Mouse (Mus musculus) liver, embryonic 14.5 days (tissue): ENCODE measurements at regions not wholly inside any gene's neighbourhood (a gene's known extent, or its start where the extent isn't known, plus 50 kb on each side); places are given as distances from the start of the nearest gene placed in this dataset.

Experiments used
- ATAC-seq: fragments of 200-750 bp; cut with Nextera tagmentation; 2 replicates; pipeline ENCODE4 v1.8.0; 2017; ENCODE audit warnings: moderate number of reproducible peaks, mild to moderate bottlenecking, moderate library complexity; ENCODE audit not compliant: insufficient read depth
- DNase-seq, 3 experiments: peaks; one replicate each; pipeline ENCODE4 v3.0.0-alpha.2; 2012 to 2013; ENCODE audit warnings: low read depth in 3 of 3, low spot score in 3 of 3
- H3K27ac ChIP-seq: fragments of 300-500 bp; sonication (generic); 2 replicates; pipeline ENCODE4 v1.5.1; 2014; ENCODE audit warnings: moderate library complexity, mild to moderate bottlenecking, control low read depth, inconsistent platforms
- H3K27me3 ChIP-seq: fragments of 300-500 bp; sonication (generic); 2 replicates; pipeline ENCODE4 v1.6.1; 2014; ENCODE audit warnings: mild to moderate bottlenecking, low read length, moderate library complexity; ENCODE audit not compliant: control insufficient read depth, insufficient read depth
- H3K36me3 ChIP-seq: fragments of 300-500 bp; sonication (generic); replicated peaks from 2 replicates; pipeline ENCODE4 v1.6.1; 2014; ENCODE audit warnings: low read depth; ENCODE audit not compliant: control insufficient read depth, insufficient read depth
- H3K4me1 ChIP-seq, 2 experiments: fragments of 200-500 bp in 1 of 2; fragments of 300-500 bp in 1 of 2; sonication (generic) in 1 of 2; replicated peaks; 2 replicates each; pipeline ENCODE4 v1.6.1; 2012 to 2014; ENCODE audit warnings: antibody characterized with exemption in 1 of 2, inconsistent platforms in 1 of 2, low read length in 1 of 2; ENCODE audit not compliant: control insufficient read depth in 2 of 2, insufficient read depth in 2 of 2
- H3K4me2 ChIP-seq: fragments of 300-500 bp; sonication (generic); 2 replicates; pipeline ENCODE4 v1.6.1; 2014; ENCODE audit warnings: low read depth, mild to moderate bottlenecking, control low read depth, moderate library complexity
- H3K4me3 ChIP-seq, 2 experiments: fragments of 200-500 bp in 1 of 2; fragments of 300-500 bp in 1 of 2; sonication (generic) in 1 of 2; 2 replicates each; pipeline ENCODE4 v1.5.1; 2012 to 2014; ENCODE audit warnings: low read depth in 2 of 2, low read length in 2 of 2, mild to moderate bottlenecking in 2 of 2, control low read depth in 1 of 2, inconsistent platforms in 1 of 2, moderate library complexity in 1 of 2; ENCODE audit not compliant: insufficient read depth in 1 of 2
- H3K9ac ChIP-seq: fragments of 300-500 bp; sonication (generic); replicated peaks from 2 replicates; pipeline ENCODE4 v1.6.1; 2014; ENCODE audit warnings: mild to moderate bottlenecking, control low read depth, moderate library complexity
- H3K9me3 ChIP-seq: fragments of 300-500 bp; sonication (generic); 2 replicates; pipeline ENCODE4 v1.6.1; 2016; ENCODE audit warnings: low read length, mixed read lengths; ENCODE audit not compliant: control insufficient read depth
- CTCF ChIP-seq: IDR thresholded peaks from 2 replicates; pipeline ENCODE4 v1.5.1; 2016; ENCODE audit warnings: antibody characterized with exemption, low read depth, control low read depth
- EP300 ChIP-seq: IDR thresholded peaks from 2 replicates; pipeline ENCODE4 v1.6.1; 2016; ENCODE audit warnings: antibody characterized with exemption, low read depth
- WGBS: fragments of 180-500 bp; shearing (Covaris S2); extraction: QIAGEN DNeasy Blood & Tissue Kit; methylation state at CpG from one replicate; pipeline ENCODE4 v1.1.7; 2014; ENCODE audit not compliant: insufficient replicate concordance; 5-methylcytosine and 5-hydroxymethylcytosine counted together

DNA sequence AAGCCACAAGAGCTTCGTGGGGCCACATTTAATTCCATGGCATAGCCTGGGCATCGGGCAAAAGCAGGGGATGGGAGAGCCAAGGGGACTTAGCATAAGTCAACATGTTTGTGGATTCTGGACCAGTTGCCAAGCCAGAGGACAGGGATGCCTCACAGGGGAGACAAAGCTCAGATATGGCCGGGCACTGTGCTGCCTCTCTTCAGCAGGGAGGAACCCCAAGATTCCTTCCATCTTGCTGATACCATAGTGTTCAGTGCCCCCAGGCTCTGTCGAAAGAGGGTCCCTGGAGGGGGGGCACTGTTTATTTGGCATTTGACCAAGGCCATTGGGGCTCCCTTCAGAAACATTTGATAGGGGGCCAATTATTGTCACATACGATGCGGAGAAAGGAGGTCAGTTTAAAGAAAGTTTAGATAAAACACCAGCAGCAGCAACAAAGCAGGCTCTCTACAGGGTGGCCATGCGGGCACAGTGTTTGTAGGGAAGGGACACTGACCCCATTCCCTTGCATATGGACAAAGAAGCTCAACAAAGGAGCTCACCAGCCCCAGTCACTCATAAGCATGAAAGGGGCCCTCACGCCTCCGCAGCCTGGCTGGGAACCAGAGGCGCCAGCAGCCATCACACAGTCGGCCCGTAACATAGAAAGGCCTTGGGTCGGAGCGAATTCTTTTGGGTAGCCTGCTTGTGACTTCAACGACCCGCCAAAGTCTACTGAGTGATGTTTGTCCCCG, 107.6 kb upstream of the 1700016C15Rik start:
- no peak overlapping the region for H3K27ac ChIP-seq
- H3K4me3 ChIP-seq, result no peak overlapping the region
- H3K27me3 ChIP-seq, result no peaks in the 10 kb centered on the region
- H3K9ac ChIP-seq, result no peak overlapping the region
- H3K9me3 ChIP-seq, result no peaks in the 10 kb centered on the region
- TF ChIP-seq CTCF (no peak), EP300 (no peak)
- no peak for ATAC-seq
- H3K36me3 ChIP-seq, result no peaks in the 10 kb centered on the region
- peaks cover 0 to 2% of the 10 kb centered on the region in 2 experiments; a peak in 2 of 4 replicates for H3K4me1 ChIP-seq
- no peak overlapping the region for H3K4me2 ChIP-seq
- 75% methylated on average over 17 of the region's 17 CpGs for WGBS
- no peak for DNase-seq

DNA sequence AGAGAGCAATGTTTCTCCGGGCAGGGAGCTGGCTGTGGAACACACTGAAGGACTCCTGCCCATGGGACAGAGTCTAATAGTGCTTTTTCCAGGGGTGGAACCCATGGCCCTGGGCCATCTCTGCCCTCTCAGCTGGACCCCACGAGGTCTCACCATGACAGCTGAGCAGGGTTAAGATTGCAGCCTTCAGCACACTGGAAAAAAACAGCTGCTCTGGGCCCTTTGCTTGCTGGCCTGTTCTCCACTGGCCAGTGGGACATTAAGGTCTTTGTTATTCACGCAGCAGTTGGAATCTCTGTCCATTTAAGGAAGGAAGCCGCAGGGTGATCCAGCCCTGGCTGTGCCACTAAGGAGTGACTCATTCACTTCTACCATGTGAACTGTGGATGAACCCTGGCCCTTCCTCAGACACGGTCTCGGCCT, 106.3 kb upstream of the 1700016C15Rik start:
- WGBS, result 37% methylated on average over 6 of the region's 6 CpGs
- no peaks in the 10 kb centered on the region for H3K36me3 ChIP-seq
- ATAC-seq (peak; percentile 34; the same call in 1 of the 2 replicates), DNase-seq (no peak)
- TF ChIP-seq CTCF (no peak), EP300 (no peak)
- peaks cover 0 to 2% of the 10 kb centered on the region in 2 experiments; a peak in 2 of 4 replicates for H3K4me1 ChIP-seq
- H3K27ac ChIP-seq, result no peak overlapping the region
- H3K4me3 ChIP-seq, result no peak overlapping the region
- no peak overlapping the region for H3K4me2 ChIP-seq
- no peak overlapping the region for H3K9ac ChIP-seq
- H3K9me3 ChIP-seq, result no peaks in the 10 kb centered on the region
- no peaks in the 10 kb centered on the region for H3K27me3 ChIP-seq

DNA sequence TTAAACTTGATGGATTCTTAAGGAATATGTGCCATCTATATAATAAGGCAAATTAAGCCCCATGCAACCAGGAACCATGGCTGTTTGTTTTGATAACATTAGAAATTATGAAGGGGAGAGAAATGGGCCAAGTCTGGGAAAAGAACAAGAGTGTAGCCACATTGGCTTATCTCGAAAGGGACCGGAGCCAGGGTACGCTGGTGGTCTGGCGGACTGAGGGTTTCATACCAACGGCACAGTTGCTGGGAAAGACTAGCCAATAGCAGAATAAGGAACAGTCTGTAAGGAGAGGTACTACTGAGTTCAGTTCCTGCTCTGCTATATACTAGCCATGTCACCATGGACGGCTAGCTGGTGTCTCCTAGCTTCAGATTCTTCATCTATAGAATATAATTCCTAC, 105.9 kb upstream of the 1700016C15Rik start:
- Histone ChIP-seq H3K9ac (no peak overlapping the region), H3K9me3 (no peaks in the 10 kb centered on the region), H3K27ac (no peak overlapping the region), H3K4me1 (peaks cover 0 to 2% of the 10 kb centered on the region in 2 experiments; a peak in 2 of 4 replicates), H3K4me2 (no peak overlapping the region), H3K36me3 (no peaks in the 10 kb centered on the region), H3K4me3 (no peak overlapping the region), H3K27me3 (no peaks in the 10 kb centered on the region)
- TF ChIP-seq EP300 (no peak), CTCF (no peak)
- 59% methylated on average over 6 of the region's 6 CpGs for WGBS
- DNase-seq (no peak), ATAC-seq (no peak)

DNA sequence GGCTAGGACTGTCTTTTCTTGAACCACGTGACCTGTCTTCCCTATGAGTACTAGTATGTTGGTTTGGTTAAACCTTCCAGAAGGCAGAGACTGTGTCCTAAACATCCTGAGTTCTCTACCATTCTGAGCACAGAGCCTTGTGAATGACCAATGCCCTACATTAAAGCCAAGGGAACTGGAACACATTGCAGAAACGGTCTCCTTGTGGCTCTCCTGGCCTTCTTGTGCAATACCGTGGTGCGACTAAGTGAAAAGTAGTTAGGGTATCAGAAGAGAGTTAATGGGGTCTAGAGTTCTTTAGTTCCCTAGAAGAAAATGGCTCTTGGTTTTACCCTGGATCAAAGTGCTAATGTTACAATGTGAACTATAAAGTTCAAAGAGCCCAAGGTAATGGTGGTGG, 101.8 kb upstream of the 1700016C15Rik start:
- no peak overlapping the region for H3K4me3 ChIP-seq
- no peak for ATAC-seq
- WGBS, result 69% methylated on average over 4 of the region's 4 CpGs

DNA sequence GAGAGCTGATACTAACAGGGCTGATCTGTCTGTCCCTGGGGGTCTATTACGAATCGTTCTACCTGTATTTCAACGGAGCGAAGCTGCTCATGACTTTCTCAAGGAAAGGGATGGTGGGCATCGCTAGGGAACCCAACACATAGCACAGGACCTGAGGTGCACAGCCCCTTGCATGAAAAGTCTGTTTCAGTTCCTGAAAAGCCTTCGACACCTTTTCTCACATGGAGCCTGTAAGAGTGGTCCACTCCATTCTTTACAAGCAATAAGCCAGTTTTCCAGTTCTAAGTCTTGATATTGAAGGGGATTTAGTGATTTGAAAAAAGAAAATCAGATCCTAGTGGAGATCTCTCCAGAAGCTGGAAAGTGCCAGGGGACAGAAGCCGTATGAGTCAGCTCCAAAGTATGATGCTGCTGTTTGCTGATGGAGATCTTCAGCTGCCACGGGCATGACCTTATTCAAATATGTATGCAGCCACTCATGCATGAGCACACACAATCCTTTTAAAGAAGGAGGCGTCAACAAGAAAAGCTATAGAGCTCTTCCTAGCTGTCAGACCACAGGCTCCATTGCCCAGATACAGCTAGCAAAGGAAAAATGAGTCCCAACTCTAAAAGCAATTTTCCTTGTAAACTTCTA, 95.5 kb upstream of the 1700016C15Rik start:
- Histone ChIP-seq H3K4me3 (no peak overlapping the region), H3K9ac (no peak overlapping the region), H3K27ac (no peak overlapping the region), H3K4me1 (no peaks in the 10 kb centered on the region), H3K27me3 (no peaks in the 10 kb centered on the region), H3K9me3 (no peaks in the 10 kb centered on the region), H3K4me2 (no peak overlapping the region), H3K36me3 (no peaks in the 10 kb centered on the region)
- DNase-seq (no peak), ATAC-seq (no peak)
- TF ChIP-seq CTCF (no peak), EP300 (no peak)
- 61% methylated on average over 9 of the region's 9 CpGs for whole genome bisulfite sequencing

More for the DNA sequence above, 101.8 kb upstream of the 1700016C15Rik start:
- no peak overlapping the region for H3K4me2 ChIP-seq
- H3K9me3 ChIP-seq, result no peaks in the 10 kb centered on the region
- H3K27me3 ChIP-seq, result no peaks in the 10 kb centered on the region
- TF ChIP-seq CTCF (no peak), EP300 (no peak)
- peaks cover 0 to 2% of the 10 kb centered on the region in 2 experiments; a peak in 2 of 4 replicates for H3K4me1 ChIP-seq
- H3K9ac ChIP-seq, result no peak overlapping the region
- no peak for DNase-seq
- H3K36me3 ChIP-seq, result no peaks in the 10 kb centered on the region
- H3K27ac ChIP-seq, result no peak overlapping the region
